Mouse (Mus musculus) left cerebral cortex, postnatal 25 days (tissue): ENCODE measurements at regions not wholly inside any gene's neighbourhood (a gene's known extent, or its start where the extent isn't known, plus 50 kb on each side); places are given as distances from the start of the nearest gene placed in this dataset.

ENCODE experiments used
- DNase-seq, 2 experiments: peaks; one replicate each; pipeline ENCODE4 v3.0.0; 2022; ENCODE audit warnings: low spot score in 2 of 2, mixed read lengths in 1 of 2
- intact Hi-C: fragments of 180-260 bp; cut with DNase I; formaldehyde crosslinking; loops from one replicate; pipeline ENCODE4 v1.15.1; 2025

DNA sequence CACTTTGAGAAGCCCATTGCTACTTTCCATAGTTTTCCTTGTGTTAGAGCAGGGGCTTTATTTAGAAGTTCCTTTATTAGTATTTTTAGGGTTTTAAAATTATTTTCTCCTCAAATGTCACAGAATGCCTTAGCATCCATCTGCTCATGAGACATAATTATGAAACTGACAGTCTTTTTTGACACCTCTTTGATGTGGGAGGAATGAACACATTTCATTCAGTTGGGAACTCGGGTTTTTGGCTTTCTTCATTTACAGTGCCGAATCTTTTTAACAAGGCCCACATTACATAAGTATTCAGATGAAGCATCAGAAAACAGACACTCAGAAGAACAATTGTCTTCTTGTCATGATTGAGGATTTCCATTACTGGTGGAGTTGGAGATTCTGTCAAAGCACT is 843.6 kb downstream of the Lrrtm4 start:
- DNase-seq, result peak; percentile 17 to 85
- intact Hi-C loops, result loop anchor here (2.0 to 10.0 kb wide), 3 partner anchors 330 to 953 kb away; no protein-coding TSS in a partner anchor

DNA sequence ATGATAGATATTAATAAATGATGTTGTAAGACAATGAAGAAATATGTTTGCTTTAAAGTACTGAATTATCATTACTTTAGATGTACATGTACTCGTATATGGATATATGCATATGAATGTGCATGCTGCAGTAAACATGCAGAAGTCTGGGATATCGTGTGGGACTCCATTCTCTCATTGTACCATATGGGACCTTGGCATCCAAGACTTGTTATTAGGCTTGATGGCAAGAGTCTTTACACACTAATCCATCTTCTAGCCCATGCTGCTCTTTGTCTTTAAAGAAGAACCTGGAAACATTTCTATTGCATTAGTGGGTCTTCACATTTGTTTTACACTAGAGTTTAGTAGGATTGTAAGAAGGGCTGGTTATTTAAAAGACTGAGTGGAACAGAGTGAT is 844.1 kb downstream of the Lrrtm4 start:
- no peak for DNase-seq
- intact Hi-C loops, result loop anchor here (2.0 to 10.0 kb wide), 3 partner anchors 330 to 952 kb away; no protein-coding TSS in a partner anchor

DNA sequence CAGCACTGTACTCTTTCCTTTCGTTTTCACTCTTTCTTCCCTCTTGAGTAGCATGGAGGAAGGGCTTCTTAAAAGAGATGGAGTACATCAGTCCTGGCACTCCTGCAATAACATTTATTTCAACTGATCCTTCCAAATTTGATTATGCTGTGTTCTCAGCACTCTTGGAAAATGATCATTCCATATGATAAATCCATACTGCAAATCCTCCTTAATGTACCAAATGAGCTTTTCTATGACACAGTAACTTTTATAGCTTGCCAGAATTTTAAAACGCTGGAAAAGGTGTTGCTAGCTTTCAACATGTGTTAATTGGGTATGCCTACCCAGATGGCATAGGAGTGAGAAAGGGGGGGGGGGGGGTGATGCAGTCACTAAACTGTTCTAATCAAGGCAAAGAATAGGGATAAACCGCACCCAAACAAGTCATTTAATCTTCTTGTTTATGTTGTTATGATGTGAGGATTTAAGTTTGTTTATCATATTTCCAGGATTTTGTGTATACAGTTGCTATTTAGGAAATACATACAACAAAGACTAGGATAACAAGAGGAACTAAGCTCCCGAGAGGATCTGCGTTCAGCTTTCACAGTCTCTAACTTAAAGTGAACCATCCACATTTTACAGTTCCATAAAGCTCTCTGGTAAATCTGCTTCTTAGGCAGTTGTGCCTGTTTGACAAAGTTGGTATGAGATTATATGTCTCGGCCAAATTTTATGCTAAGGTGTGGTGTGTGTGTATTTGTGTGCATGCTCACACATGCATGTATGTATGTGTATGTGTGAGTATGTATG is 847.3 kb downstream of the Lrrtm4 start:
- peak in 1 of 2 experiments; percentile 61 for DNase-seq

DNA sequence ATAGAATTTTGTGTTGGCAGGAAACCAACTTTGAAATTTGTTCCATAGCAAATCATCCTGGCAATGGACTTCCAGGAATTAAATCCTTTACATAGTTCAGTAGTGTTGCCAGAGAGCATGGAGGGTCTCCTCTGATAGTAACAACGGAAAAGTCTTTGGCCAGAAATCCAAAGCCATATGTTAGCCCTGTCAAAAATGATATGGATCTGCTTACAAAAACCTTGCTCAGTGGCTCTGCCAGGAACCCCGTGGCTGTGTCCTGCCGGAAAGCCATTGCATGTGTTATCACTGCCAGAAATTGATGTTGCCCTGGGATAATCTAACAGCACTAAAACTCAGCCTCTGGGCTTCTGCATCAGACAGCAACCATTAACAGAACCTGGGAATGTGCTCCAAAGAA is 866.7 kb downstream of the Lrrtm4 start:
- no peak for DNase-seq
- intact Hi-C loops, result no loop called here

More for the DNA sequence above, 847.3 kb downstream of the Lrrtm4 start:
- intact Hi-C loops, result loop anchor here (10.0 kb wide), 1 partner anchor 949 kb away; no protein-coding TSS in a partner anchor

DNA sequence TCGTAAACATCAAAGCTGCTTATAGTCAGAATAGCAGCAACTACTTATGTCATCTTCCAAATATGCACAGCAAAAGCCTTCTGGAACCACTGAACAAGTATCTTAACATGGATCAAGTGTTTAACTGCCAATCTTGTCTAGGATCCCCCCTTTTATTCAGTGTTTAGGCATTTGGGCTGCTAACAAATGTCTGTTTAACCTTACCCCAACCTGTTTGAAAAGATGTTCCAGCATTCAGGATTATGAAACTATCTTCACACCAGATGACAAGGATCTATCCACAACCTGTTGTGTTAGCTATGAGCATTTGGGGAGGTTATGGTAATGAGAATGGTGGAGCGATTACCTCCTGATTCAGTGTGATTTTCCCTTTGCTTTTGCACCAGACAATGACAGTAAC is 886.5 kb downstream of the Lrrtm4 start:
- DNase-seq, result no peak

DNA sequence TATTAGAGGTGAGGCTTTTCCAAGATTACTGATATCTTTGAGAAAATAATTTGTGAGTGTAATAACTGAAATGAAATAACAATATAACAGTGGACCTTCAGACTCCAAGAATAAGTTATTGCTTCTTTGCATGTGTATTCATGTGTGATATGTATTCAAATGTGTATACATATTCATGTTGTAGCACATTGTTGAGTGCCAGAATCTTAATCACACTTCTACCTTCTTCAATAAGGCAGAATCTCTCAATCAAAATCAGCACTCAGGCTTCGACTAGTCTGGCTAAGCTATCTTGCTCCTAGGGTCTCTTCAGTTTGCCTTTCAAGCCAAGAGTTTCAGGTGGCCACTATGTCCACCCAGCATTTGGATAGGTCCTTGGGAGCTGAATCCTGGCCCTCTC is 911.1 kb downstream of the Lrrtm4 start:
- DNase-seq, result no peak
- intact Hi-C loops, result no loop called here

More for the DNA sequence above, 886.5 kb downstream of the Lrrtm4 start:
- intact Hi-C loops, result no loop called here

DNA sequence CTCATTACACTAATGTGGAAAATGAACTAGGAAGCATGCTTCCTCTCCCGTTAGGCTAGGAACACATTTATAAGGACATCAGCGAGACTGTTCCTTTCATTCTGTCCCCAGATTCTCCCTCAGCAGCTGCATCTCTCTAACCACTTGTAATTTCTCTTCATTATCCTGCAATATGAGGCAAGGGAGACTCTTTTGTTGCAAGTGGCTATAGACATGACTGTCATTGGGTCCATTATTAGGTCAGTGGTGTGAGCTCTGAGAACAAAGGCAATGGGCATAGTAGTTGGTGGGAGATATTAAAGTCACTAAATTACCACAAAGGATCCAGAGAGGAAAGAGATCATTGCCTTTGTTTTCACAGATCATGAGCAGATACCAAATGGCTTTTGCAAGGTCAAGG is 948.3 kb upstream of the Gcfc2 start:
- DNase-seq, result no peak
- intact Hi-C loops, result no loop called here

DNA sequence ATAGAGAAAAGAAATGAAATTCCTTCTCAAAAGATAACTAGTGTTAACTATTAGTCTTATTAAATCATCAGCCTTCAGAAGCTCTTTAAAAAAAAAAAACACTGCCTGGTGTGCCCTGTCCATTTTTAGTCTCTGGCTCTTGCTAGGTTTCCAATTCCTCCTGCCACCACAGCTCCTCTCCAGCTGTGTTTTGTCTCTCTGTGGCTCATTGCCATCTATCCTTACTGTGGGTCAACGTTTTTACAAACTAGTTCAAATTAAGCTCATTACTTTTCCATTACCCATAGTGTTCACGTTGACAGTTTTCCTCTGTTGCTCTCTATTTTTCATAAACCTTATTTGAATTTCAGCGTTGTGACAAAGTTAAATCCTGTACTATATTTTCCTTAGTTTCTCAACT is 930.0 kb upstream of the Gcfc2 start:
- intact Hi-C loops, result no loop called here
- no peak for DNase-seq

DNA sequence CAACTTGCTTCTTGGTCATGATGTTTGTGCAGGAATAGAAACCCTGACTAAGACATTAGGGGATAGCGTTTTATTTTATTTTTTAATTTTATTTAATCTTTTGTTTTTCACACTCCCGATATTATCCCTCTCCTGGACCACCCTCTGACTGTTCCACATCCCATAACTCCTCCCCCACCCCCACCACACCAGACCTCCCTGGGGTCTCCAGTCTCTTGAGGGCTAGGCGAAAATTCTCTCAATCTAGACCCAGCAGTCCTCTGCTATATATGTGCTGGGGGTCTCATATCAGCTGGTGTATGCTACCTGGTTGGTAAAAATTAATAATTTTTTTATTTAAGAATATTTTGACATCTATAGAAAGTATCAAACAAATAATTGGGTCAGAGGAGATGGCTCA is 898.9 kb upstream of the Gcfc2 start:
- intact Hi-C loops, result no loop called here
- DNase-seq, result no peak
